ENCODE assay signal across 7 mouse cellular contexts in the genomic region with DNA sequence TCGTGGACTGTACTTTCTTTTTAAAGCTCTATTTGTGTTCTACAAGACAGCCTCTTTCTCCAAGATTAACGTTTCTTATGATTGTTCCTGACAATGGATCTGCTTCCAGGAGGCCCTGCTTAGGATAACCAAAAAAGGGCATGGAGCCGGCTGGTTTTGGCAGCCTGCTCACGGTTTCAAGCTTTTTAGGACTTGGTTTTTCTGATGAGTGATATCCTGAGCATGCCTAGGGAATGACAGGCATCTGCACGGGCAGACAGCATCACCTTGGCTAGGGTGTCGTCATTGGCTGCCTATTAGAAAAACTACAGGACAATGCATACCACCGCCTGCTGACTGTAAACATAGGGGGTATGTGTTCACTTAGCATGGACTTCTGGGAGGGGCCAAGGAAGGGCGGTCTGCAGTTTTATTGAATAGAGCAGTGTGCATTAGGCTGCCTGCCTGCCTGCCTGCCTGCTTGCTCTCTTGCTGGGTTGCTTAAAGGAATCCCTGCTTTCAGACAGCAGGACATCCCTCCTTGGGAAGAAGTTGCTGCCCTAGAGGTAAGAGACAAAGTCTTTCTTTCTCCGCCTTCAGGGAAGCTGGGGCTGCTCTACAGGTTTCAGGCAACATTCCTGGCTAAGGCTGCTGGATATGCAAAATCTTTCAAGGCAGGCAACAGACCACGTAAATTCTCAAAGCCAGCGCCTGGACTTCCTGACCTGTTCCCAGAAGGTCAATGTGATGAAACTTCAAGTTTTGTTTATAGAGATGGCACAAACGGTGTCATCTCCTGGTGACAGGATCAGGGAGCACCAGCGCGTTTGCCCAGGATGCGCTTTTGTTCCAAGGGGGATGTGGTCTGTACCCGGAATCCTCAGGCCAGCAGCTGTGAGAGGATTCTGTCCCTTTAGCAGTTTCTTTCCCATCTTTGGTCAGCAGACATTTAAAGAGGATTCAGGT. TPM values are rescaled to one million over a fixed set of nuclear protein-coding genes. Genes with fewer than 3 reads are reported as not detected.
DNase-seq lines count a peak whose midpoint lies in the region; ATAC-seq and TF ChIP-seq lines count a peak whose summit lies in the region.

A gene (plus strand): TSS at position 380 of the 945 bp plus-strand sequence.

- WGBS in embryonic facial prominence, embryonic 13.5 days, result 2% methylated on average over 16 of the region's 16 CpGs
- WGBS in heart, embryonic 13.5 days, result 8% methylated on average over 16 of the region's 16 CpGs
- 8% methylated on average over 16 of the region's 16 CpGs for WGBS in kidney, postnatal 0 days
- WGBS in liver, postnatal 0 days (ENCODE audit: insufficient replicate concordance), result 32% methylated on average over 16 of the region's 16 CpGs

- peak within 1 kb of the TSS; percentile 81 for H3K9ac ChIP-seq in embryonic facial prominence, embryonic 13.5 days
- H3K9ac ChIP-seq in heart, embryonic 13.5 days, result peak within 1 kb of the TSS; percentile 89
- peak within 1 kb of the TSS; percentile 62 for H3K9ac ChIP-seq in kidney, postnatal 0 days (ENCODE audit: low read depth, low read length)
- no peak within 1 kb of the TSS for H3K9ac ChIP-seq in liver, postnatal 0 days (replicated peaks)

- TF ChIP-seq CTCF in kidney, postnatal 0 days (IDR thresholded peaks at IDR 0.05; ENCODE audit: low read depth), result no peak
- no peak for TF ChIP-seq CTCF in liver, postnatal 0 days (IDR thresholded peaks at IDR 0.05; ENCODE audit: low read depth)

- H3K4me1 ChIP-seq in embryonic facial prominence, embryonic 13.5 days, result peaks cover 51% of the 10 kb centered on the region
- H3K4me1 ChIP-seq in heart, embryonic 13.5 days, result peaks cover 58% of the 10 kb centered on the region
- no peaks in the 10 kb centered on the region for H3K4me1 ChIP-seq in kidney, postnatal 0 days (replicated peaks; ENCODE audit: insufficient read depth, low read length)
- H3K4me1 ChIP-seq in liver, postnatal 0 days (ENCODE audit: insufficient read depth), result no peaks in the 10 kb centered on the region

- no peaks in the 10 kb centered on the region for H3K27me3 ChIP-seq in embryonic facial prominence, embryonic 13.5 days
- H3K27me3 ChIP-seq in heart, embryonic 13.5 days (replicated peaks), result no peaks in the 10 kb centered on the region
- H3K27me3 ChIP-seq in kidney, postnatal 0 days (ENCODE audit: insufficient read depth, low read length), result no peaks in the 10 kb centered on the region
- H3K27me3 ChIP-seq in liver, postnatal 0 days (ENCODE audit: insufficient read depth, low read length), result 0 out of 2 replicates have a peak, but pooled peaks cover 3% of the 10 kb centered on the region

- TF ChIP-seq EP300 in liver, postnatal 0 days (IDR thresholded peaks at IDR 0.05; ENCODE audit: low read depth), result no peak

- peak; percentile 89 for ATAC-seq in embryonic facial prominence, embryonic 13.5 days (ENCODE audit: insufficient number of reproducible peaks, insufficient read depth, low FRiP score, low TSS enrichment, low read depth)
- peak; percentile 80 for ATAC-seq in heart, embryonic 13.5 days (ENCODE audit: extremely low read depth, insufficient number of reproducible peaks, low FRiP score, low TSS enrichment)
- ATAC-seq in kidney, postnatal 0 days (replicated peaks; ENCODE audit: low FRiP score, low read depth), result peak; percentile 83; the same call in 1 of the 2 replicates
- ATAC-seq in liver, postnatal 0 days, result no peak

- H3K36me3 ChIP-seq in embryonic facial prominence, embryonic 13.5 days, result no peaks in the 10 kb centered on the region
- H3K36me3 ChIP-seq in heart, embryonic 13.5 days, result no peaks in the 10 kb centered on the region
- H3K36me3 ChIP-seq in kidney, postnatal 0 days (ENCODE audit: insufficient read depth, low read length), result no peaks in the 10 kb centered on the region
- H3K36me3 ChIP-seq in liver, postnatal 0 days (replicated peaks; ENCODE audit: insufficient read depth, low read length), result no peaks in the 10 kb centered on the region

- no peak for DNase-seq in adrenal gland, adult 18-20 months (ENCODE audit: low spot score in 2 of 2)
- DNase-seq in kidney, postnatal 0 days (ENCODE audit: low spot score), result peak; percentile 87
- DNase-seq in liver, postnatal 0 days, result no peak
- peak; percentile 27 for DNase-seq in ovary, postnatal 14 days (ENCODE audit: low spot score)
- no peak for DNase-seq in right cerebral cortex, adult 2 months (ENCODE audit: low spot score in 2 of 2)

- H3K27ac ChIP-seq in embryonic facial prominence, embryonic 13.5 days, result peak within 1 kb of the TSS; percentile 90
- H3K27ac ChIP-seq in heart, embryonic 13.5 days (replicated peaks), result peak within 1 kb of the TSS; percentile 93
- peak within 1 kb of the TSS; percentile 68 for H3K27ac ChIP-seq in kidney, postnatal 0 days
- no peak within 1 kb of the TSS for H3K27ac ChIP-seq in liver, postnatal 0 days (ENCODE audit: low read depth)

- H3K4me2 ChIP-seq in embryonic facial prominence, embryonic 13.5 days, result peak within 1 kb of the TSS; percentile 69
- H3K4me2 ChIP-seq in heart, embryonic 13.5 days, result peak within 1 kb of the TSS; percentile 75
- H3K4me2 ChIP-seq in kidney, postnatal 0 days (ENCODE audit: low read length), result peak within 1 kb of the TSS; percentile 56
- peak within 1 kb of the TSS; percentile 24 for H3K4me2 ChIP-seq in liver, postnatal 0 days (ENCODE audit: low read depth, low read length)

- no peaks in the 10 kb centered on the region for H3K9me3 ChIP-seq in embryonic facial prominence, embryonic 13.5 days
- H3K9me3 ChIP-seq in heart, embryonic 13.5 days, result no peaks in the 10 kb centered on the region
- no peaks in the 10 kb centered on the region for H3K9me3 ChIP-seq in kidney, postnatal 0 days (replicated peaks; ENCODE audit: low read length)
- no peaks in the 10 kb centered on the region for H3K9me3 ChIP-seq in liver, postnatal 0 days (ENCODE audit: low read length)

- peak within 1 kb of the TSS; percentile 55 for H3K4me3 ChIP-seq in embryonic facial prominence, embryonic 13.5 days
- peak within 1 kb of the TSS; percentile 58 for H3K4me3 ChIP-seq in heart, embryonic 13.5 days
- H3K4me3 ChIP-seq in kidney, postnatal 0 days (replicated peaks; ENCODE audit: low read depth, low read length), result peak within 1 kb of the TSS; percentile 37
- peak within 1 kb of the TSS; percentile 26 for H3K4me3 ChIP-seq in liver, postnatal 0 days (ENCODE audit: low read depth, low read length)

RNA-seq across cellular contexts. Expression of the gene that starts here (rescaled TPM):
- 10 to 100 TPM; 63.8 to 89.6 TPM for total RNA-seq in adrenal gland, adult 18-20 months (2021)
- 432 and 463 TPM in 2 replicates for polyA plus RNA-seq in embryonic facial prominence, embryonic 13.5 days (2015; fragmentation: Nextera tagmentation; extraction: Ambion mirVana)
- 165 and 173 TPM in 2 replicates for polyA plus RNA-seq in heart, embryonic 13.5 days (2015; fragmentation: Nextera tagmentation; extraction: Ambion mirVana)
- 233 and 263 TPM in 2 replicates for polyA plus RNA-seq in kidney, postnatal 0 days (2015; fragmentation: Nextera tagmentation; extraction: Ambion mirVana)
- 116 and 131 TPM in 2 replicates for polyA plus RNA-seq in liver, postnatal 0 days (2015; fragmentation: Nextera tagmentation; extraction: Ambion mirVana)

Comparison
In these comparisons a context has a peak if more than half of its experiments do, and no peak if none do; other contexts are left out.
1. DNase-seq: peak in kidney, postnatal 0 days (single experiment) and ovary, postnatal 14 days (single experiment); none in adrenal gland, adult 18-20 months (0 of 2), liver, postnatal 0 days (single experiment) and right cerebral cortex, adult 2 months (0 of 2).
2. H3K4me2 ChIP-seq: peak in every context shown above with its lines; median percentile 75 in heart, embryonic 13.5 days; 69 in embryonic facial prominence, embryonic 13.5 days; 56 in kidney, postnatal 0 days; 24 in liver, postnatal 0 days.
3. Peak in every context shown above with its lines, with median percentiles within 50 percentile points of each other: H3K4me3 ChIP-seq.